Mouse (Mus musculus) liver, adult 2 months (tissue): Measurements from ENCODE around the gene Spryd3.

Experiments
- CTCF ChIP-seq: fragments of 200-500 bp; IDR thresholded peaks from 2 replicates; pipeline ENCODE4 v1.5.1; 2011; ENCODE audit warnings: low read depth, low read length, control low read depth
- POLR2A ChIP-seq: fragments of 200-500 bp; IDR thresholded peaks from 2 replicates; pipeline ENCODE4 v1.6.1; 2011; ENCODE audit warnings: low read length, control low read depth; ENCODE audit not compliant: insufficient read depth; ENCODE audit errors: extremely low read depth

GRCm38 (mm10) chr15:102179924-102180323 is 43.9 kb upstream of the Spryd3 start:
- TF ChIP-seq CTCF: no peak
- TF ChIP-seq POLR2A: no peak
